Mouse (Mus musculus): ENCODE data around the gene Cryba4. TPM values are rescaled to one million over a fixed set of nuclear protein-coding genes. Genes with fewer than 3 reads are reported as not detected.
A peak's percentile ranks its signal among the peaks of the same experiment; 100 is the strongest.

The Cryba4 gene
- polyA plus RNA-seq, 1 experiment: 9.4 TPM

DNA sequence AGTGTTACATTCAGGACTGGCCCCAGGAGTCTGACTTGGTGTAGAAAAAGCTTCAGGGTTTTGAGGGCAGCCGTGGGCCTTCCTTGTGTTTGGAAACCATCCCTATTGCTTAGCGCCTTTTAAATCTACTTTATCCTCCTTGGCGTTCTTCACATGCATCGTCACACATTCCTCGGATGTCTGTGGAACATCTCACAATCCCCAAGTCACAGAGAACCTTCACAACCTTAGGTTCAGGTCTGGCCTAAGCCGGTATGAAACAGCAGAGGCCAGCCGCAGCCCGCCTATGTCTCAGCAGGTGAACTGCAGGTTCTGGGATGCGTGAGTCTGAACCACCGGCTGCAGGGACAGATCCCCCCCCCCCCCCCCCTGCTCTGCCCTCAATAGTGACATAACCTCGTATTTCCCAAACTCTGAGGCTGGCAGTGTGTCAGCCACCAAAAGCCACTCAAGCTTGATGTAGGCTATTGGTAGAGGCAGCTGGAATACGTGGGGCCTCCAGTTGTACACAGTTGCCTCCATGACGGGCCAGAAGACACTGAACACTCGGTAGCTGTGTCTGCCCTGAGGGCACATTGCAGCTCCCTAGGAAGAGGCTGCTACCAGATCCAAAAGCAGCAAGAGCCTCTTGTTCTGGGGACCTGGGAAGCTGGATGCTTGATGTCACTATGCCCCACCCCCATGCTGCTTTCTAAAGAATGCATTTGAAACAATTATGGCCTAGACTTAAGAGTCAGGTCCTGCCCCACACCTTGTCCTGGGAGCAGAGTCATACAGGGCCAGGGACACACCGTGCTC is 28.7 kb upstream of the Cryba4 start:
- Histone ChIP-seq H3K27me3 (replicated peaks) (no peaks in the 10 kb centered on the region), H3K4me1 (peaks cover 84% of the 10 kb centered on the region), H3K36me3 (replicated peaks; ENCODE audit: low read length) (peaks cover 69% of the 10 kb centered on the region), H3K4me3 (replicated peaks) (peak overlapping the region; percentile 97), H3K9me3 (no peaks in the 10 kb centered on the region)
- TF ChIP-seq GATA1 (IDR thresholded peaks at IDR 0.05; ENCODE audit: borderline replicate concordance, low read length) (no peak), FLI1 (IDR thresholded peaks at IDR 0.05; ENCODE audit: low read length) (no peak)

DNA sequence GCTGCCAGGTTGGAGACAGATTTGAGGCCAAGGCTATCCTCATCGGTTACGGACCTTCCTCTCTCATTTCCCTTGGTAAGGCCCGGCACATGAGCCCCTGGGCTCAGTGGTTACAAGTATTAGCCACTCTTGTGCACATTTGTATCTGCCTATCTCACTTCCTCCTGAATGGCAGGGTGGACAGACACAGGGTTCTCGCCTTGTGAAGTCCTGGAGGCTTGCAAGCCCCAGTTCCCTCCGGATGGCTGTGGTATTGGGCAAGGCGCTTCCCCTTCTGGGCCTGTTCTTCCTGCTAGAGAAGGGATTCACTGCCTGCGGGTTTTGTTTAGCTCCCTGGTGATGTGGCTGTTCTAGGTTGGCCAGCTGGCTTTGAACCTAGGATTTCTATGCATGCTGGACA is 27.8 kb upstream of the Cryba4 start:
- no peaks in the 10 kb centered on the region for H3K27me3 ChIP-seq (replicated peaks)
- peak; percentile 48; the same call in 1 of the 3 replicates for TF ChIP-seq GATA1 (IDR thresholded peaks at IDR 0.05; ENCODE audit: borderline replicate concordance, low read length)
- TF ChIP-seq FLI1 (IDR thresholded peaks at IDR 0.05; ENCODE audit: low read length): peak; percentile 86
- H3K4me1 ChIP-seq: peaks cover 84% of the 10 kb centered on the region
- peak overlapping the region; percentile 97 for H3K4me3 ChIP-seq (replicated peaks)
- no peaks in the 10 kb centered on the region for H3K9me3 ChIP-seq
- peaks cover 60% of the 10 kb centered on the region for H3K36me3 ChIP-seq (replicated peaks; ENCODE audit: low read length)

GRCm38 (mm10) chr5:112279181-112280021 is 27.1 kb upstream of the Cryba4 start:
- no peaks in the 10 kb centered on the region for H3K27me3 ChIP-seq (replicated peaks)
- no peak for TF ChIP-seq GATA1 (IDR thresholded peaks at IDR 0.05; ENCODE audit: borderline replicate concordance, low read length)
- no peak for TF ChIP-seq FLI1 (IDR thresholded peaks at IDR 0.05; ENCODE audit: low read length)
- H3K9me3 ChIP-seq: no peaks in the 10 kb centered on the region
- H3K36me3 ChIP-seq (replicated peaks; ENCODE audit: low read length): peaks cover 53% of the 10 kb centered on the region
- peaks cover 84% of the 10 kb centered on the region for H3K4me1 ChIP-seq
- peak overlapping the region; percentile 97 for H3K4me3 ChIP-seq (replicated peaks)

DNA sequence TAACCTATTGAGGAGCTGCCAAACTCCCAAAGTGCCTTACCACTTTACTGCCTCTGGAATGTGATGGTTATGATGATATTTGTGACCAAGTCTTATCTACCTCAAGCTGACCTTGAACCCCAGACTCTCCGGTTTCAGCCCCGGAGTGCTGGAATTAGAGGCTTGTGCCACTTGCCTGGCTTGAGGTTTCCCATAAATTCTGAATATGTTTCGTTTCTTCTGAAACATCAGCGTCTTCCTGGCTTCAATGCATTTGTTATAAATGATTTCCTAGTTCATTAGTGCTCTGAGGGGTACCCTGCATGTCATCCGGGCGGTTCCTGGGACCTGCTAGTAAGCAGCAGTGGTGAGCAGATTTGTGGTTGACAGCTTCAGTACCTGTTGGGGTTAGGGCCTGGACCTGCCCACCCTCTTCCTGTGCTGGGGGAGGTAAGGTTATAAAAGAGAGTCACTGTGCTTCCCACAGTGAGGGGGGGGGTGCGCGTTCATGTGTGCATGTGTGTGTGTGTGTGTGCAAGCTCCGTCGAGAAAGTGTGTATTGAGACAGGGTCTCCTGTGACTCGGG is 25.7 kb upstream of the Cryba4 start:
- peak overlapping the region; percentile 97 for H3K4me3 ChIP-seq (replicated peaks)
- TF ChIP-seq GATA1 (IDR thresholded peaks at IDR 0.05; ENCODE audit: borderline replicate concordance, low read length) (no peak), FLI1 (IDR thresholded peaks at IDR 0.05; ENCODE audit: low read length) (no peak)
- H3K9me3 ChIP-seq: no peaks in the 10 kb centered on the region
- peaks cover 47% of the 10 kb centered on the region for H3K36me3 ChIP-seq (replicated peaks; ENCODE audit: low read length)
- no peaks in the 10 kb centered on the region for H3K27me3 ChIP-seq (replicated peaks)
- H3K4me1 ChIP-seq: peaks cover 84% of the 10 kb centered on the region

GRCm38 (mm10) chr5:112276907-112277348 is 24.6 kb upstream of the Cryba4 start:
- Histone ChIP-seq H3K27me3 (replicated peaks) (no peaks in the 10 kb centered on the region), H3K4me1 (peaks cover 84% of the 10 kb centered on the region), H3K36me3 (replicated peaks; ENCODE audit: low read length) (peaks cover 41% of the 10 kb centered on the region), H3K9me3 (no peaks in the 10 kb centered on the region), H3K4me3 (replicated peaks) (peak overlapping the region; percentile 97)
- TF ChIP-seq FLI1 (IDR thresholded peaks at IDR 0.05; ENCODE audit: low read length) (no peak), GATA1 (IDR thresholded peaks at IDR 0.05; ENCODE audit: borderline replicate concordance, low read length) (no peak)

GRCm38 (mm10) chr5:112276267-112276873 is 24.1 kb upstream of the Cryba4 start, which contains the start of gene Tpst2:
TSS of gene Tpst2 (plus strand) at chr5:112276691.
- H3K9me3 ChIP-seq: no peaks in the 10 kb centered on the region
- TF ChIP-seq FLI1 (IDR thresholded peaks at IDR 0.05; ENCODE audit: low read length): no peak
- no peak for TF ChIP-seq GATA1 (IDR thresholded peaks at IDR 0.05; ENCODE audit: borderline replicate concordance, low read length)
- H3K4me1 ChIP-seq: peaks cover 84% of the 10 kb centered on the region
- peaks cover 35% of the 10 kb centered on the region for H3K36me3 ChIP-seq (replicated peaks; ENCODE audit: low read length)
- H3K4me3 ChIP-seq (replicated peaks): peak within 1 kb of the TSS; percentile 97
- H3K27me3 ChIP-seq (replicated peaks): no peaks in the 10 kb centered on the region

GRCm38 (mm10) chr5:112275021-112275804 is 22.9 kb upstream of the Cryba4 start:
- H3K4me1 ChIP-seq: peaks cover 83% of the 10 kb centered on the region
- H3K4me3 ChIP-seq (replicated peaks): peak overlapping the region; percentile 97

GRCm38 (mm10) chr5:112273746-112274463 is 21.6 kb upstream of the Cryba4 start:
- Histone ChIP-seq H3K9me3 (no peaks in the 10 kb centered on the region), H3K4me1 (peaks cover 77% of the 10 kb centered on the region), H3K4me3 (replicated peaks) (no peak overlapping the region), H3K27me3 (replicated peaks) (peaks cover 19% of the 10 kb centered on the region), H3K36me3 (replicated peaks; ENCODE audit: low read length) (peaks cover 14% of the 10 kb centered on the region)
- TF ChIP-seq FLI1 (IDR thresholded peaks at IDR 0.05; ENCODE audit: low read length): no peak
- TF ChIP-seq GATA1 (IDR thresholded peaks at IDR 0.05; ENCODE audit: borderline replicate concordance, low read length): no peak

More at GRCm38 (mm10) chr5:112275021-112275804, 22.9 kb upstream of the Cryba4 start:
- Histone ChIP-seq H3K9me3 (no peaks in the 10 kb centered on the region), H3K27me3 (replicated peaks) (peaks cover 9% of the 10 kb centered on the region), H3K36me3 (replicated peaks; ENCODE audit: low read length) (peaks cover 24% of the 10 kb centered on the region)
- TF ChIP-seq FLI1 (IDR thresholded peaks at IDR 0.05; ENCODE audit: low read length) (no peak), GATA1 (IDR thresholded peaks at IDR 0.05; ENCODE audit: borderline replicate concordance, low read length) (no peak)
